Mouse (Mus musculus) erythroblast, embryonic 14.5 days (primary cell): ENCODE results near the gene Eif5.

Source experiments
- GATA1 ChIP-seq: IDR thresholded peaks from 2 replicates; pipeline ENCODE4 v1.6.1; 2012; ENCODE audit warnings: low read length, inconsistent platforms, mixed read lengths
- TAL1 ChIP-seq: IDR thresholded peaks from 3 replicates; pipeline ENCODE4 v1.6.1; 2012; ENCODE audit warnings: low read length, inconsistent platforms, mixed read lengths

GRCm38 (mm10) chr12:111503063-111503567 lies 34.7 kb upstream of the Eif5 start:
- no peak for TF ChIP-seq TAL1
- no peak for TF ChIP-seq GATA1
